Mouse (Mus musculus) forebrain, embryonic 15.5 days (tissue): ENCODE measurements at regions not wholly inside any gene's neighbourhood (a gene's known extent, or its start where the extent isn't known, plus 50 kb on each side); places are given as distances from the start of the nearest gene placed in this dataset. TPM values are rescaled to one million over a fixed set of nuclear protein-coding genes. Genes with fewer than 3 reads are reported as not detected.

Source experiments
- microRNA-seq: library from miRNA; unstranded; fragments of <30 nt; microRNA quantifications from one replicate; pipeline ENCODE4, GENCODE M21; 2016

Small RNA genes lying in the stretch of these regions (microRNA-seq; reads per million reads assigned to microRNA genes)
- not detected for gene Mir6343
